Mouse (Mus musculus): ENCODE results near the gene 4930404N11Rik. TPM values are rescaled to one million over a fixed set of nuclear protein-coding genes. Genes with fewer than 3 reads are reported as not detected.

The 4930404N11Rik gene
- 2.7 TPM for polyA plus RNA-seq (2021)

- ChIA-PET CTCF (no interaction called here), POLR2A (interaction anchor here (1.4 kb wide), 1 partner anchor 10 kb away, joined by 4 read pairs; no protein-coding TSS in a partner anchor)
- in situ Hi-C loops (cut with MboI; ENCODE audit: low pct_unique_long_range_greater_than_20kb): no loop called here
- TF ChIP-seq CTCF (IDR thresholded peaks at IDR 0.05): no peak
- ATAC-seq (peak; percentile 12), DNase-seq (ENCODE audit: low read depth, low spot score) (no peak)
- no peaks in the 10 kb centered on the region for H3K27me3 ChIP-seq
Measured at GRCm38 (mm10) chr10:81365672-81366476, at the start of gene 4930404N11Rik. Gene 4930404N11Rik (minus strand): TSS chr10:81365816.

GRCm38 (mm10) chr10:81415146-81415545, 49.5 kb upstream of the 4930404N11Rik start:
- no peak for TF ChIP-seq CTCF (IDR thresholded peaks at IDR 0.05)
- DNase-seq (ENCODE audit: low read depth, low spot score): no peak
- POLR2A ChIA-PET: interaction anchor here (0.6 kb wide), 1 partner anchor 35 kb away, joined by 5 read pairs; no protein-coding TSS in a partner anchor
- H3K27me3 ChIP-seq: no peaks in the 10 kb centered on the region
- CTCF ChIA-PET: interaction anchor here (1.3 kb wide), 1 partner anchor 26 kb away, joined by 5 read pairs; the partner anchor contains the start of gene Gm48552
- ATAC-seq: no peak
- in situ Hi-C loops (cut with MboI; ENCODE audit: low pct_unique_long_range_greater_than_20kb): no loop called here

- ChIA-PET POLR2A (no interaction called here), CTCF (no interaction called here)
- ATAC-seq: no peak
- no peak for DNase-seq (ENCODE audit: low read depth, low spot score)
- in situ Hi-C loops (cut with MboI; ENCODE audit: low pct_unique_long_range_greater_than_20kb): no loop called here
- TF ChIP-seq CTCF (IDR thresholded peaks at IDR 0.05): no peak
- no peaks in the 10 kb centered on the region for H3K27me3 ChIP-seq
Measured at GRCm38 (mm10) chr10:81414682-81415081, 49.1 kb upstream of the 4930404N11Rik start.

GRCm38 (mm10) chr10:81413310-81414261, 48.0 kb upstream of the 4930404N11Rik start:
- no peak for DNase-seq (ENCODE audit: low read depth, low spot score)
- CTCF ChIA-PET: no interaction called here
- POLR2A ChIA-PET: no interaction called here
- ATAC-seq: no peak
- in situ Hi-C loops (cut with MboI; ENCODE audit: low pct_unique_long_range_greater_than_20kb): no loop called here
- no peaks in the 10 kb centered on the region for H3K27me3 ChIP-seq
- TF ChIP-seq CTCF (IDR thresholded peaks at IDR 0.05): no peak

GRCm38 (mm10) chr10:81412586-81413309, 47.1 kb upstream of the 4930404N11Rik start:
- POLR2A ChIA-PET: no interaction called here
- no peak for TF ChIP-seq CTCF (IDR thresholded peaks at IDR 0.05)
- in situ Hi-C loops (cut with MboI; ENCODE audit: low pct_unique_long_range_greater_than_20kb): no loop called here
- DNase-seq (ENCODE audit: low read depth, low spot score) (no peak), ATAC-seq (no peak)
- CTCF ChIA-PET: no interaction called here
- no peaks in the 10 kb centered on the region for H3K27me3 ChIP-seq

- in situ Hi-C loops (cut with MboI; ENCODE audit: low pct_unique_long_range_greater_than_20kb): no loop called here
Measured at GRCm38 (mm10) chr10:81411471-81412400, 46.1 kb upstream of the 4930404N11Rik start.

GRCm38 (mm10) chr10:81410981-81411380, 45.4 kb upstream of the 4930404N11Rik start:
- in situ Hi-C loops (cut with MboI; ENCODE audit: low pct_unique_long_range_greater_than_20kb): no loop called here
- no peak for TF ChIP-seq CTCF (IDR thresholded peaks at IDR 0.05)
- ChIA-PET CTCF (interaction anchor here (1.0 to 1.7 kb wide), 2 partner anchors 12 to 21 kb away, joined by 3 to 5 read pairs; no protein-coding TSS in a partner anchor), POLR2A (no interaction called here)
- DNase-seq (ENCODE audit: low read depth, low spot score) (no peak), ATAC-seq (no peak)
- H3K27me3 ChIP-seq: no peaks in the 10 kb centered on the region

More at GRCm38 (mm10) chr10:81411471-81412400, 46.1 kb upstream of the 4930404N11Rik start:
- ChIA-PET CTCF (interaction anchor here (1.0 to 1.7 kb wide), 2 partner anchors 11 to 22 kb away, joined by 3 to 5 read pairs; no protein-coding TSS in a partner anchor), POLR2A (no interaction called here)
- ATAC-seq (no peak), DNase-seq (ENCODE audit: low read depth, low spot score) (no peak)
- TF ChIP-seq CTCF (IDR thresholded peaks at IDR 0.05): no peak
- H3K27me3 ChIP-seq: no peaks in the 10 kb centered on the region

GRCm38 (mm10) chr10:81410350-81410749, 44.7 kb upstream of the 4930404N11Rik start:
- no peak for ATAC-seq
- H3K27me3 ChIP-seq: no peaks in the 10 kb centered on the region
- in situ Hi-C loops (cut with MboI; ENCODE audit: low pct_unique_long_range_greater_than_20kb): no loop called here

GRCm38 (mm10) chr10:81409330-81409729, 43.7 kb upstream of the 4930404N11Rik start:
- ChIA-PET CTCF (no interaction called here), POLR2A (interaction anchor here (0.6 kb wide), 1 partner anchor 146 kb away, joined by 3 read pairs; no protein-coding TSS in a partner anchor)
- ATAC-seq (no peak), DNase-seq (ENCODE audit: low read depth, low spot score) (no peak)
- TF ChIP-seq CTCF (IDR thresholded peaks at IDR 0.05): no peak
- in situ Hi-C loops (cut with MboI; ENCODE audit: low pct_unique_long_range_greater_than_20kb): no loop called here
- no peaks in the 10 kb centered on the region for H3K27me3 ChIP-seq

More at GRCm38 (mm10) chr10:81410350-81410749, 44.7 kb upstream of the 4930404N11Rik start:
- TF ChIP-seq CTCF (IDR thresholded peaks at IDR 0.05): no peak
- ChIA-PET CTCF (interaction anchor here (1.7 kb wide), 1 partner anchor 21 kb away, joined by 5 read pairs; no protein-coding TSS in a partner anchor), POLR2A (no interaction called here)
- DNase-seq (ENCODE audit: low read depth, low spot score): no peak

Measured in Patski (cell line).